Mouse (Mus musculus) bone marrow macrophage, adult 2 months (primary cell): ENCODE data around the gene Megf8.

Source experiments
- CTCF ChIP-seq: IDR thresholded peaks from 2 replicates; pipeline ENCODE4 v1.5.1; 2012; ENCODE audit warnings: low read depth, mild to moderate bottlenecking, low read length, moderate library complexity
- POLR2A ChIP-seq: IDR thresholded peaks from 2 replicates; pipeline ENCODE4 v1.6.1; 2012; ENCODE audit warnings: mild to moderate bottlenecking, low read depth, low read length, borderline replicate concordance

DNA sequence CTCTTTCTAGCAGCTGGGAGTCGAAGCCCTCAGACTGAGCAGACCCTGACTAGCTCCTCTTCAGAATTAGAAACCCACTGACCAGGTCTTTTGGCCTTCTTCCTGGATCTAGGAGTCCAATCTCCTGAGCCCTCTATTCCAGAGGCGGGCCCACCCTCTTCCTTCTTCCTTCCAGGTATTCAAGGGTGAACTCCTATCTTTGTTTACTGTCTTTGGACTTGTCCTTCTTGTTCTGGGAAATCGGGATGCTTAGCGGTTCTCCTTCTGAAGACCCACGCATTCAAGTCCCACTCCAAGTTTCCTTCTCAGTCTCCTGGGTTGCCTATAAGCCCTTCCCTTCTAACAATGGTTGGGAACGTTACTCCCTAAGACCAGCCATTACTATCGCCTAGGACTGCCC, 72.0 kb downstream of the Megf8 start:
- TF ChIP-seq POLR2A (no peak), CTCF (no peak)
